ENCODE assay signal across 25 mouse cellular contexts in the genomic region with DNA sequence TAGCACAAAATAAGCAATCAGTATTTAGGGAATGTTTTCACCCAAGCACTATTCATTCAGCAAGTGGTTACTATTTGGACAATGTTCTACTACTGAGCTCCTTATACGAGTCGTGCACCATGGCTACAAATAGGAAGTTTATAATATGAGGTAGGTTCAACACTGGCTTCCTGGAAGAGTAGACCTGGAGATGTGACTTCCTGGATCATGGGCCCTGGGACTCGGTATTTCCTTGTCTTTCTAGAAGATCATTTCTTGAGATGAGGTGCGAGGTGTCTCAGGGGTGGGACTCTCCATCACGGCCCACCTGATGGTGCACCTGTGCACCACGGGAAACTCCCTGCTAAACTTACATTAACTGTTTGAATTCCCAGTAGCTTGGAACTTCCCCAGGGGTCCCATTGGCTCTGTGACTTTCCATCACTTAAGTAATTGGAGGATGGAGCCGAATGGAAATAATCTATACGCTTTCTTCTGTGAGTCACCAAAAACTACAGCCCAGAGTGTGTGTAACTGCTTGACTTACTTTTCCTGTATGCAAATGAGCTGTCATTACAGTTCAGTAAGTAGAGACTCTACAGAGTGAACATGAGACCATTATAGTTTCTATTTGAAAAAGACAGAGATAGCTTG.
A peak's percentile ranks its signal among the peaks of the same experiment; 100 is the strongest.
DNase-seq lines count a peak whose midpoint lies in the region; ATAC-seq and TF ChIP-seq lines count a peak whose summit lies in the region.
"Had no signal": no experiment of that assay in that cellular context is flagged by ENCODE, and none has a peak within 500 bp of the region (broad histone marks: within the 10 kb centered on the region; RNA-seq: fewer than 3 reads in every experiment).

No protein-coding gene starts in this region.

- H3K4me1 ChIP-seq in liver, embryonic 12.5 days = peaks cover 87% of the 10 kb centered on the region
- peaks cover 39% of the 10 kb centered on the region for H3K4me1 ChIP-seq in liver, embryonic 11.5 days (replicated peaks; ENCODE audit: control insufficient read depth, insufficient read depth, low read length)
- H3K4me1 ChIP-seq: embryonic facial prominence, embryonic 13.5 days; forebrain, embryonic 15.5 days; hindbrain, embryonic 10.5 days; midbrain, embryonic 10.5 days had no signal

- H3K4me2 ChIP-seq in liver, embryonic 12.5 days = no peak overlapping the region
- no peak overlapping the region for H3K4me2 ChIP-seq in liver, embryonic 11.5 days
- H3K4me2 ChIP-seq: embryonic facial prominence, embryonic 13.5 days; forebrain, embryonic 15.5 days; lung, embryonic 14.5 days had no signal

- no peaks in the 10 kb centered on the region for H3K27me3 ChIP-seq in liver, embryonic 12.5 days (replicated peaks)
- H3K27me3 ChIP-seq in liver, embryonic 11.5 days (replicated peaks; ENCODE audit: control insufficient read depth, insufficient read depth, low read length) = no peaks in the 10 kb centered on the region
- H3K27me3 ChIP-seq: embryonic facial prominence, embryonic 13.5 days; forebrain, embryonic 15.5 days; Patski had no signal

- no peak for ATAC-seq in liver, embryonic 12.5 days
- ATAC-seq in liver, embryonic 11.5 days (replicated peaks; ENCODE audit: low FRiP score) = no peak
- peak; percentile 13; the same call in 1 of the 2 replicates for ATAC-seq in megakaryocyte, adult 5-6 weeks (ENCODE audit: poor library complexity, severe bottlenecking)
- ATAC-seq: forebrain, embryonic 15.5 days; hindbrain, postnatal 0 days; Patski had no signal

- H3K27ac ChIP-seq in liver, embryonic 12.5 days = peak overlapping the region; percentile 50
- no peak overlapping the region for H3K27ac ChIP-seq in liver, embryonic 11.5 days (ENCODE audit: low read depth, low read length)
- no peak overlapping the region for H3K27ac ChIP-seq in gastrocnemius, adult 2 months
- H3K27ac ChIP-seq: embryonic facial prominence, embryonic 13.5 days; forebrain, embryonic 15.5 days; heart, embryonic 10.5 days; hindbrain, embryonic 10.5 days; hindbrain, postnatal 0 days; layer of hippocampus, adult 2 months; left cerebral cortex, adult 2 months; midbrain, embryonic 10.5 days had no signal

- no peak overlapping the region for H3K4me3 ChIP-seq in liver, embryonic 12.5 days
- no peak overlapping the region for H3K4me3 ChIP-seq in liver, embryonic 11.5 days (ENCODE audit: low read depth, low read length)
- no peak overlapping the region for H3K4me3 ChIP-seq in gastrocnemius, adult 2 months
- H3K4me3 ChIP-seq: embryonic facial prominence, embryonic 13.5 days; forebrain, embryonic 15.5 days; heart, embryonic 10.5 days; hindbrain, embryonic 10.5 days; layer of hippocampus, adult 2 months; left cerebral cortex, adult 2 months; midbrain, embryonic 10.5 days had no signal

- no peaks in the 10 kb centered on the region for H3K9me3 ChIP-seq in liver, embryonic 12.5 days (replicated peaks)
- H3K9me3 ChIP-seq in liver, embryonic 11.5 days (ENCODE audit: control insufficient read depth, low read length) = no peaks in the 10 kb centered on the region
- H3K9me3 ChIP-seq: embryonic facial prominence, embryonic 13.5 days; forebrain, embryonic 15.5 days; heart, embryonic 10.5 days; hindbrain, embryonic 10.5 days; midbrain, embryonic 10.5 days had no signal

- no peak for TF ChIP-seq CTCF in gastrocnemius, adult 2 months (IDR thresholded peaks at IDR 0.05)

- H3K36me3 ChIP-seq in liver, embryonic 12.5 days = 0 out of 2 replicates have a peak, but pooled peaks cover 9% of the 10 kb centered on the region
- no peaks in the 10 kb centered on the region for H3K36me3 ChIP-seq in liver, embryonic 11.5 days (ENCODE audit: control insufficient read depth, insufficient read depth, low read length)
- H3K36me3 ChIP-seq: embryonic facial prominence, embryonic 13.5 days; forebrain, embryonic 15.5 days; heart, embryonic 10.5 days; hindbrain, embryonic 10.5 days; midbrain, embryonic 10.5 days had no signal

- WGBS in liver, embryonic 12.5 days (ENCODE audit: insufficient replicate concordance) = 80% methylated on average over 8 of the region's 8 CpGs
- WGBS in liver, embryonic 11.5 days = 84% methylated on average over 8 of the region's 8 CpGs

- intact Hi-C loops in gastrocnemius, adult 2 months (cut with DNase I) = loop anchor here (10.0 kb wide), 1 partner anchor 174 kb away; no protein-coding TSS in a partner anchor

- no peak for DNase-seq in liver, embryonic 11.5 days (ENCODE audit: low spot score)
- DNase-seq in thymus, postnatal 36 days = peak; percentile 22 to 26
- DNase-seq in thymus, postnatal 4 days = no peak
- no peak for DNase-seq in right cerebral cortex, adult 18-20 months
- no peak for DNase-seq in gastrocnemius, adult 2 months
- no peak for DNase-seq in ovary, postnatal 14 days (ENCODE audit: low spot score)
- DNase-seq: adrenal gland, postnatal 14 days; cerebellum, adult 11 months; cerebellum, postnatal 10 days; kidney, adult 18-20 months; kidney, postnatal 10 days; left cerebral cortex, postnatal 4 days; lung, embryonic 14.5 days; lung, postnatal 4 days had no signal

- no peak overlapping the region for H3K9ac ChIP-seq in liver, embryonic 12.5 days
- no peak overlapping the region for H3K9ac ChIP-seq in liver, embryonic 11.5 days (ENCODE audit: low read depth, low read length)
- H3K9ac ChIP-seq: embryonic facial prominence, embryonic 13.5 days; forebrain, embryonic 15.5 days; lung, embryonic 14.5 days had no signal

Comparison
In these comparisons a context has a peak if more than half of its experiments do, and no peak if none do; other contexts are left out.
1. DNase-seq: peak in thymus, postnatal 36 days (2 of 2); none in liver, embryonic 11.5 days (single experiment), thymus, postnatal 4 days (single experiment), right cerebral cortex, adult 18-20 months (single experiment), gastrocnemius, adult 2 months (single experiment) and ovary, postnatal 14 days (single experiment).